Mouse (Mus musculus): ENCODE results near the gene Kcnj10. TPM values are rescaled to one million over a fixed set of nuclear protein-coding genes. Genes with fewer than 3 reads are reported as not detected.

Kcnj10 gene
- polyA plus RNA-seq (2014; fragmentation: Nextera tagmentation; extraction: Ambion mirVana) = 0.73 TPM in 2 replicates

DNA sequence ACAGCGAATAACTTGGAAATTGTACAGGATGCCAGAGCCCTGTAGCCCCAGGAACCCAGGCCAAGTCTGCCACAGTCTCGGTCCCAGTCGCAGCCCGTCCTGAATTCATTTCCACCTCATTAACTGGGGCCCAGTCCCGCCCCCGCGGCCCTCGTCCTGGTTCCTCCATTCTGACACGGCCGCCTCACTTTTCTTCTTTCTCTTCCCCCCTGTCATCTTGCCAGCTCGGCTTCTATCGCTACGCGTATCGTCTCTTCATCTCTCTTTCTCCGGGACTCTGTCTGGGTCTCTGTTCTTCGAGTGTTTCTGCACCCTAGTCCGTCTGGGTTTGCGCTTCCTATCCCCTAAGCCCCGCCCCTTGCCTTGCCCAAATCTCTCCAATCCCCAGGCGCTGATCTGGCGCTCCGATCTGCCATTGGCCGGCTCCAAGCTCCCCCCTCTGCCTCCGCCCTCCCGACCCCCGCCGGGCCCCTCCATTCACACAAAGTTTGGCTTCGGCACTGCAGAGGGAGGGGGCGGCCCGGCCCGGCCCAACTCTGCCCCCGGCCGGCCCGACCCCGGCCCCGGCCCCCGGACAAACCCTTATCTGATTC is at the start of gene Kcnj10:
Gene Kcnj10, plus strand, starts transcription at position 482 of the 593 bp plus-strand sequence.
- Histone ChIP-seq H3K4me1 (replicated peaks; ENCODE audit: control insufficient read depth, insufficient read depth, low read length) (peaks cover 4% of the 10 kb centered on the region; the same call in 1 of the 2 replicates), H3K36me3 (ENCODE audit: control insufficient read depth, insufficient read depth, low read length) (no peaks in the 10 kb centered on the region), H3K27ac (ENCODE audit: low read depth, low read length) (no peak within 1 kb of the TSS), H3K9me3 (ENCODE audit: control insufficient read depth, low read length) (no peaks in the 10 kb centered on the region), H3K27me3 (ENCODE audit: control insufficient read depth, insufficient read depth, low read length) (peaks cover 4% of the 10 kb centered on the region; the same call in 1 of the 2 replicates), H3K9ac (ENCODE audit: low read depth, low read length) (peak within 1 kb of the TSS; percentile 49), H3K4me3 (ENCODE audit: low read depth, low read length) (peak within 1 kb of the TSS; percentile 46), H3K4me2 (replicated peaks; ENCODE audit: low read depth, low read length) (peak within 1 kb of the TSS; percentile 72)
- DNase-seq (ENCODE audit: low spot score) (peak; percentile 93), ATAC-seq (ENCODE audit: low FRiP score) (peak; percentile 97)
- 2% methylated on average over 37 of the region's 38 CpGs for WGBS

- no peak overlapping the region for H3K4me2 ChIP-seq (replicated peaks; ENCODE audit: low read depth, low read length)
Measured at GRCm38 (mm10) chr1:172292880-172293279, 48.1 kb upstream of the Kcnj10 start.

DNA sequence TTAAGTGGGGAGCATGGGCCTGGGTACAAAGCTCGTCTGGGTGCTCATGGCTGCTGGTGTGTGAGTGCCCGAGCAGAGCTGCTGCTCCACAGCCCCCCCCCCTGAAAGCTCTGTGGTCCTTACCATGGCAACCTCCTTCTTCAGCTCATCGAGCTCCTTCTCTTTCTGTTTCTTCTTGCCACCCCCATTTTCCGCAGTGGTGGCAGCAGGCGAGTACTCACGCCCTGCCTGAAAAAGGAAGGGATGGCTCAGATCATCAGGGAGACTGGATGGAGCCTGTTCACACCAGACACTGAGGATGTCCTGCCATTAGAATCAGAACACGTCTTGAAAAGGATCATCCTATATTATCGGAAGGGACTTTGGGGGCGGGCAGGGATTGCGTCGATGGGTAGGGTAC is 47.6 kb upstream of the Kcnj10 start:
- Histone ChIP-seq H3K4me2 (replicated peaks; ENCODE audit: low read depth, low read length) (no peak overlapping the region), H3K9me3 (ENCODE audit: control insufficient read depth, low read length) (no peaks in the 10 kb centered on the region), H3K27ac (ENCODE audit: low read depth, low read length) (no peak overlapping the region), H3K9ac (ENCODE audit: low read depth, low read length) (no peak overlapping the region), H3K36me3 (ENCODE audit: control insufficient read depth, insufficient read depth, low read length) (no peaks in the 10 kb centered on the region), H3K27me3 (ENCODE audit: control insufficient read depth, insufficient read depth, low read length) (no peaks in the 10 kb centered on the region), H3K4me3 (ENCODE audit: low read depth, low read length) (no peak overlapping the region), H3K4me1 (replicated peaks; ENCODE audit: control insufficient read depth, insufficient read depth, low read length) (peaks cover 12% of the 10 kb centered on the region)
- ATAC-seq (ENCODE audit: low FRiP score) (no peak), DNase-seq (ENCODE audit: low spot score) (no peak)
- WGBS = 87% methylated on average over 11 of the region's 11 CpGs

More at GRCm38 (mm10) chr1:172292880-172293279, 48.1 kb upstream of the Kcnj10 start:
- Histone ChIP-seq H3K36me3 (ENCODE audit: control insufficient read depth, insufficient read depth, low read length) (no peaks in the 10 kb centered on the region), H3K27me3 (ENCODE audit: control insufficient read depth, insufficient read depth, low read length) (no peaks in the 10 kb centered on the region), H3K4me3 (ENCODE audit: low read depth, low read length) (no peak overlapping the region), H3K27ac (ENCODE audit: low read depth, low read length) (no peak overlapping the region), H3K9me3 (ENCODE audit: control insufficient read depth, low read length) (no peaks in the 10 kb centered on the region), H3K4me1 (replicated peaks; ENCODE audit: control insufficient read depth, insufficient read depth, low read length) (peaks cover 8% of the 10 kb centered on the region), H3K9ac (ENCODE audit: low read depth, low read length) (no peak overlapping the region)
- ATAC-seq (ENCODE audit: low FRiP score) (no peak), DNase-seq (ENCODE audit: low spot score) (no peak)
- WGBS = 95% methylated on average over 2 of the region's 2 CpGs

GRCm38 (mm10) chr1:172295751-172296197 is 45.2 kb upstream of the Kcnj10 start:
- no peak overlapping the region for H3K4me2 ChIP-seq (replicated peaks; ENCODE audit: low read depth, low read length)
- 60% methylated on average over 4 of the region's 4 CpGs for WGBS
- DNase-seq (ENCODE audit: low spot score) (no peak), ATAC-seq (ENCODE audit: low FRiP score) (no peak)
- H3K27me3 ChIP-seq (ENCODE audit: control insufficient read depth, insufficient read depth, low read length) = no peaks in the 10 kb centered on the region; the same call in 1 of the 2 replicates
- H3K9ac ChIP-seq (ENCODE audit: low read depth, low read length) = no peak overlapping the region
- no peak overlapping the region for H3K4me3 ChIP-seq (ENCODE audit: low read depth, low read length)
- no peaks in the 10 kb centered on the region for H3K36me3 ChIP-seq (ENCODE audit: control insufficient read depth, insufficient read depth, low read length)
- peak overlapping the region; percentile 17; the same call in 1 of the 2 replicates for H3K27ac ChIP-seq (ENCODE audit: low read depth, low read length)
- no peaks in the 10 kb centered on the region for H3K9me3 ChIP-seq (ENCODE audit: control insufficient read depth, low read length)
- H3K4me1 ChIP-seq (replicated peaks; ENCODE audit: control insufficient read depth, insufficient read depth, low read length) = peaks cover 12% of the 10 kb centered on the region

- Histone ChIP-seq H3K9ac (ENCODE audit: low read depth, low read length) (no peak overlapping the region; the same call in 1 of the 2 replicates), H3K4me1 (replicated peaks; ENCODE audit: control insufficient read depth, insufficient read depth, low read length) (peaks cover 14% of the 10 kb centered on the region), H3K27me3 (ENCODE audit: control insufficient read depth, insufficient read depth, low read length) (no peaks in the 10 kb centered on the region; the same call in 1 of the 2 replicates), H3K27ac (ENCODE audit: low read depth, low read length) (no peak overlapping the region), H3K4me2 (replicated peaks; ENCODE audit: low read depth, low read length) (peak overlapping the region; percentile 14), H3K9me3 (ENCODE audit: control insufficient read depth, low read length) (no peaks in the 10 kb centered on the region), H3K4me3 (ENCODE audit: low read depth, low read length) (no peak overlapping the region), H3K36me3 (ENCODE audit: control insufficient read depth, insufficient read depth, low read length) (no peaks in the 10 kb centered on the region)
- ATAC-seq (ENCODE audit: low FRiP score) = no peak
- 81% methylated on average over 6 of the region's 6 CpGs for WGBS
- no peak for DNase-seq (ENCODE audit: low spot score)
Measured at GRCm38 (mm10) chr1:172296816-172297510, 44.0 kb upstream of the Kcnj10 start.

DNA sequence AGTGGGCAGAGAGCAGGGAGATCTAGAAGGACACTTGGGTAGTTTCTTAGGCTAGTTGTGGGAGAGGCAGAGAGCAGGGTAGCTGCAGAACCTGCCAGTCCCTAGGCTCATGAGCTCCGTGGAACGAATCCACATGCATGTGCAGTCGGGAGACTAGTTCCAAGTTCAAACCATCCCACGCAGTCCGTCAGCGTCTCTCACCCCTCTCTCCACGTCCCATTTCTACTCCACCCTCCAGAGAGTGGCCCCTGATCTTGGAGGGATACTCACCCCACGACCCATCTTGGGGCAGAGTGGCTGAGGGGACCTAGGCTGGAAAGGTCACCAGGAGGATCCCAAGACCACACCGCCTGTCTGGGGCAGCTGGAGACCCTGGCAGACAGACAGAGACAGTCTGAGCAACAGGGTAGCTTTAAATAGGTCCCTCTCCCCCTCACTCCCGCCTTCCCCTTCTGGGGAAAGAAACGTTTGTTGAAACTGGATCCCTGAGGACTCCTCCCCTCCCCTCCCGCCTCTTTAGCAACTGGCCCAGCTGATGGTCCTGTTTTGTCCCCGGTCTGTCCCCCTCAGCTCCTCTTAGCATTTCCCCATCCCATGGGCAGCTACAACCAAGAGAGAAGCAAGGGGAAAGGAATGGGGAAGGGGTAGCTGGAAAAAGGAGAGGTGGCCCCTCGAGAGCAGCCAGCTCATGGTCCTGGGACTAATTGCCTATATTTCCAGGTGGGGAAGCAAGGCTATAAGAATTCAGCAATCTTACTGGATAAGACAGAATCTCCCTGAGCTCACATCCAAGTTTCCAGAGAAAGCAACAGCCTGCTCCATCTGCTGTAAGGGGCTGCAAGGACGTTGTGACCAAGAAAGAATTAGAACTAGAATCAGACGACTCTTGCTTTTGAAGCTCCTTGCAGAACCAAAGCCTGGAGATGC is 43.1 kb upstream of the Kcnj10 start, which contains the start of gene Atp1a2:
Gene Atp1a2, minus strand, starts transcription at position 454 of the 927 bp plus-strand sequence.
- Histone ChIP-seq H3K9me3 (ENCODE audit: control insufficient read depth, low read length) (no peaks in the 10 kb centered on the region), H3K27ac (ENCODE audit: low read depth, low read length) (no peak within 1 kb of the TSS), H3K4me3 (ENCODE audit: low read depth, low read length) (no peak within 1 kb of the TSS), H3K27me3 (ENCODE audit: control insufficient read depth, insufficient read depth, low read length) (no peaks in the 10 kb centered on the region; the same call in 1 of the 2 replicates), H3K4me1 (replicated peaks; ENCODE audit: control insufficient read depth, insufficient read depth, low read length) (peaks cover 15% of the 10 kb centered on the region), H3K9ac (ENCODE audit: low read depth, low read length) (no peak within 1 kb of the TSS; the same call in 1 of the 2 replicates), H3K4me2 (replicated peaks; ENCODE audit: low read depth, low read length) (peak within 1 kb of the TSS; percentile 14), H3K36me3 (ENCODE audit: control insufficient read depth, insufficient read depth, low read length) (no peaks in the 10 kb centered on the region)
- DNase-seq (ENCODE audit: low spot score) (no peak), ATAC-seq (ENCODE audit: low FRiP score) (peak; percentile 16; the same call in 1 of the 2 replicates)
- WGBS = 12% methylated on average over 16 of the region's 16 CpGs

GRCm38 (mm10) chr1:172299528-172299927 is 41.5 kb upstream of the Kcnj10 start:
- Histone ChIP-seq H3K4me1 (replicated peaks; ENCODE audit: control insufficient read depth, insufficient read depth, low read length) (peaks cover 19% of the 10 kb centered on the region), H3K4me2 (replicated peaks; ENCODE audit: low read depth, low read length) (no peak overlapping the region), H3K27me3 (ENCODE audit: control insufficient read depth, insufficient read depth, low read length) (no peaks in the 10 kb centered on the region; the same call in 1 of the 2 replicates), H3K4me3 (ENCODE audit: low read depth, low read length) (no peak overlapping the region), H3K9ac (ENCODE audit: low read depth, low read length) (no peak overlapping the region), H3K36me3 (ENCODE audit: control insufficient read depth, insufficient read depth, low read length) (no peaks in the 10 kb centered on the region), H3K27ac (ENCODE audit: low read depth, low read length) (no peak overlapping the region), H3K9me3 (ENCODE audit: control insufficient read depth, low read length) (no peaks in the 10 kb centered on the region)
- no peak for ATAC-seq (ENCODE audit: low FRiP score)
- 55% methylated on average over 7 of the region's 7 CpGs for WGBS
- no peak for DNase-seq (ENCODE audit: low spot score)

- H3K4me1 ChIP-seq (replicated peaks; ENCODE audit: control insufficient read depth, insufficient read depth, low read length) = peaks cover 19% of the 10 kb centered on the region
- no peak for DNase-seq (ENCODE audit: low spot score)
Measured at GRCm38 (mm10) chr1:172300247-172300646, 40.8 kb upstream of the Kcnj10 start.

More at GRCm38 (mm10) chr1:172300247-172300646, 40.8 kb upstream of the Kcnj10 start:
- Histone ChIP-seq H3K27ac (ENCODE audit: low read depth, low read length) (no peak overlapping the region), H3K36me3 (ENCODE audit: control insufficient read depth, insufficient read depth, low read length) (no peaks in the 10 kb centered on the region), H3K27me3 (ENCODE audit: control insufficient read depth, insufficient read depth, low read length) (no peaks in the 10 kb centered on the region; the same call in 1 of the 2 replicates), H3K4me3 (ENCODE audit: low read depth, low read length) (no peak overlapping the region), H3K9ac (ENCODE audit: low read depth, low read length) (no peak overlapping the region), H3K9me3 (ENCODE audit: control insufficient read depth, low read length) (no peaks in the 10 kb centered on the region), H3K4me2 (replicated peaks; ENCODE audit: low read depth, low read length) (no peak overlapping the region)
- ATAC-seq (ENCODE audit: low FRiP score) = no peak
- 54% methylated on average over 5 of the region's 5 CpGs for WGBS

Data from hindbrain, embryonic 11.5 days (tissue).